Mouse (Mus musculus) limb, embryonic 13.5 days (tissue): ENCODE measurements around the gene Sstr2. TPM values are rescaled to one million over a fixed set of nuclear protein-coding genes. Genes with fewer than 3 reads are reported as not detected.

Experiments used
- polyA plus RNA-seq: library from polyadenylated mRNA; unstranded; fragments of >200 nt; fragmentation: Nextera tagmentation; extraction: Ambion mirVana; gene quantifications from 2 replicates; pipeline ENCODE4 v1.2.1, GENCODE M21; 2015

Sstr2 gene
- polyA plus RNA-seq, 1 experiment from 2014 or later, result 1.1 TPM

Other genes with a start within 250 kb of the Sstr2 start
- gene Cog1, start 29.8 kb downstream of the Sstr2 start, polyA plus RNA-seq, result 25.4 and 27.7 TPM in 2 replicates
- gene Slc39a11, start 30.7 kb downstream of the Sstr2 start, polyA plus RNA-seq, result 25.9 and 26.4 TPM in 2 replicates
- 48.0 and 50.1 TPM in 2 replicates for gene Fam104a, start 64.8 kb downstream of the Sstr2 start, polyA plus RNA-seq
- 22.7 and 23.7 TPM in 2 replicates for gene D11Wsu47e, start 65.1 kb downstream of the Sstr2 start, polyA plus RNA-seq
- 0.37 and 0.70 TPM in 2 replicates for gene Cpsf4l, start 90.7 kb downstream of the Sstr2 start, polyA plus RNA-seq
- 96.6 and 102 TPM in 2 replicates for gene Cdc42ep4, start 132.5 kb downstream of the Sstr2 start, polyA plus RNA-seq